Mouse (Mus musculus) C2C12 (cell line): ENCODE measurements around the gene Zdhhc13. TPM values are rescaled to one million over a fixed set of nuclear protein-coding genes. Genes with fewer than 3 reads are reported as not detected.

Experiments used
- H3K27me3 ChIP-seq: one replicate; pipeline ENCODE4 v1.6.1; 2011; ENCODE audit not compliant: control insufficient read depth, insufficient read depth, insufficient read length
- H3K36me3 ChIP-seq: one replicate; pipeline ENCODE4 v1.6.1; 2011; ENCODE audit not compliant: control insufficient read depth, insufficient read depth
- H3K4me3 ChIP-seq: one replicate; pipeline ENCODE4 v1.5.1; 2011; ENCODE audit warnings: mild to moderate bottlenecking, control low read depth; ENCODE audit not compliant: poor library complexity, insufficient read depth, severe bottlenecking
- H3K79me2 ChIP-seq: one replicate; pipeline ENCODE4 v1.6.1; 2011; ENCODE audit not compliant: control insufficient read depth, insufficient read depth
- H3K79me3 ChIP-seq: one replicate; pipeline ENCODE4 v1.6.1; 2011; ENCODE audit warnings: low read depth, control low read depth
- H3ac ChIP-seq: one replicate; pipeline ENCODE3; 2011; ENCODE audit warnings: low read depth; ENCODE audit not compliant: control insufficient read depth, insufficient read length
- CEBPB ChIP-seq: IDR thresholded peaks from one replicate; pipeline ENCODE4 v1.6.1; 2011; ENCODE audit warnings: low read depth, mild to moderate bottlenecking, control low read depth, moderate library complexity
- CTCF ChIP-seq: IDR thresholded peaks from one replicate; pipeline ENCODE4 v1.5.1; 2011; ENCODE audit not compliant: control insufficient read depth, insufficient read depth, insufficient read length
- FOSL1 ChIP-seq: IDR thresholded peaks from one replicate; pipeline ENCODE4 v1.8.0; 2011; ENCODE audit warnings: mild to moderate bottlenecking, low read length; ENCODE audit not compliant: poor library complexity, insufficient read depth, severe bottlenecking
- MAX ChIP-seq: IDR thresholded peaks from one replicate; pipeline ENCODE4 v1.6.1; 2011; ENCODE audit warnings: mild to moderate bottlenecking, control low read depth
- MYOD1 ChIP-seq: IDR thresholded peaks from one replicate; pipeline ENCODE4 v1.6.1; 2011; ENCODE audit warnings: low read depth; ENCODE audit not compliant: control insufficient read depth, insufficient read length
- MYOG ChIP-seq: IDR thresholded peaks from one replicate; pipeline ENCODE4 v1.6.1; 2011; ENCODE audit not compliant: control insufficient read depth, insufficient read length; ENCODE audit errors: extremely low read depth
- USF1 ChIP-seq: IDR thresholded peaks from one replicate; pipeline ENCODE4 v1.6.1; 2011; ENCODE audit warnings: low read depth, mild to moderate bottlenecking, control low read depth, moderate library complexity
- polyA plus RNA-seq: library from polyadenylated mRNA; unstranded; fragments of >200 nt; fragmentation: generic; extraction: Trizol; gene quantifications from one replicate; pipeline ENCODE4 v1.2.1, GENCODE M21; 2012; ENCODE audit warnings: missing spikeins

Gene Zdhhc13
- polyA plus RNA-seq, 1 experiment: 12.2 TPM

DNA sequence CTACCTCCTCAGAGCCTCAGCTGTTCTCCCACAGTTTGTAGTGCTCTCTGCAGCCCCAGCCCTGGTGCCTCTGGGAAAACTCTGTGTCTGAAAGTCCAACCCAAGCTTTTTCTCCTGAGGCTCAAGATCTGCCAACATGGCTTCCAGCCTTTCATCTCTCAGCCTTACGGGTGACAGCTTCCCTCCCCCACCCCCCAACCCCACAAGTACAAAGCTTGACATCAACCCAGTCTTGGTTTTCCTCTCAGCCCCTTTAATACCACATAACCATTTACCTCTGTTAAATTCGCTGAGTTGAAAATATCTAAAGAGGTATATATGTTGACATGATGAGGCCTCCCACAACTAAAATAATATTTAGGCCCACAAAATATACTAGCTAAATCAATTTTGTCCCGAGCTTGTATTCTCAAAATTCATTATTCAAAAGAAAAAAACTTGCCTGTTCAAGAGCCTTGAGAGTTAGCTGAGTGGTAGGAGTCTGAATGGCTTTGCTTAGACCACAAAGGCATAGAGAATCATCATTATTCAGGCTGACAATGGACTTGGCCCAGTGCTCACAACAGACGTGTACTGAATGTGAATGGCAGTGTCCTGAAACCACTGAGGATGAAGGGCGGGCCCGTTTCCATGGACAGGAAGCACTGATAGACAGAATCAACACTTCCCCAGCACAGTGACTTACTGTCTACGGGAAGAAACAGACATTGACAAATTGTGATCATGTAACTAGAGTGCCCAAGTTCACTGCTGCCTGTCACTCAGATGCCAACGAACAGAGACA is 10.9 kb upstream of the Zdhhc13 start:
- H3K79me2 ChIP-seq: no peaks in the 10 kb centered on the region
- TF ChIP-seq FOSL1 (no peak), MYOD1 (no peak), CEBPB (no peak), USF1 (no peak), CTCF (no peak), MYOG (no peak), MAX (no peak)
- H3K79me3 ChIP-seq: no peaks in the 10 kb centered on the region
- H3ac ChIP-seq: no peak overlapping the region
- no peaks in the 10 kb centered on the region for H3K36me3 ChIP-seq
- H3K27me3 ChIP-seq: no peaks in the 10 kb centered on the region
- H3K4me3 ChIP-seq: no peak overlapping the region

GRCm38 (mm10) chr7:48779110-48779509 is 9.7 kb upstream of the Zdhhc13 start:
- no peak for TF ChIP-seq CEBPB
- no peak for TF ChIP-seq MAX
- TF ChIP-seq FOSL1: no peak
- TF ChIP-seq USF1: no peak
- no peak for TF ChIP-seq MYOD1
- TF ChIP-seq CTCF: no peak
- no peak for TF ChIP-seq MYOG
- no peaks in the 10 kb centered on the region for H3K79me2 ChIP-seq
- no peaks in the 10 kb centered on the region for H3K79me3 ChIP-seq
- H3K27me3 ChIP-seq: no peaks in the 10 kb centered on the region
- H3ac ChIP-seq: no peak overlapping the region
- no peaks in the 10 kb centered on the region for H3K36me3 ChIP-seq
- no peak overlapping the region for H3K4me3 ChIP-seq

DNA sequence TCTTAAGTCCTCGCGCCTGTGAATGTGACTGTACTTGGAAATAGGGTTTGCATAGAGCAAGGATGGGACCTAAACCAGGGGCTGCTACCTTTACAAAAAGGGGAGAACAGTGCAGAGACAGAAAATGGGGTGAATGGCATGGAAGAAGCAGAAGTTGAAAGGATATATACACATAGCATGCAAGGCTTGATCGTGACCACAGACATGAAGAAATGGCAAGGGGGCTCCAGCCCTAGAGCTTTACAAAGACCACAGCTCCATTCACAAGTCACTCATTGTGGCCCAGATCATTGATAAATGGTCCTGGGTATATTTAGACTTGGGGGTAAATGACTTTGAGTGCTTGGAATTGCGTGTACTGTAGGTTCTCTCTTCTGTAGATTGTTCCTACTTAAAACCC is 6.4 kb upstream of the Zdhhc13 start:
- no peak overlapping the region for H3ac ChIP-seq
- no peaks in the 10 kb centered on the region for H3K36me3 ChIP-seq
- H3K4me3 ChIP-seq: no peak overlapping the region
- H3K27me3 ChIP-seq: no peaks in the 10 kb centered on the region
- H3K79me3 ChIP-seq: no peaks in the 10 kb centered on the region
- no peaks in the 10 kb centered on the region for H3K79me2 ChIP-seq
- TF ChIP-seq CEBPB (no peak), MYOG (no peak), MAX (no peak), CTCF (no peak), FOSL1 (no peak), USF1 (no peak), MYOD1 (no peak)

DNA sequence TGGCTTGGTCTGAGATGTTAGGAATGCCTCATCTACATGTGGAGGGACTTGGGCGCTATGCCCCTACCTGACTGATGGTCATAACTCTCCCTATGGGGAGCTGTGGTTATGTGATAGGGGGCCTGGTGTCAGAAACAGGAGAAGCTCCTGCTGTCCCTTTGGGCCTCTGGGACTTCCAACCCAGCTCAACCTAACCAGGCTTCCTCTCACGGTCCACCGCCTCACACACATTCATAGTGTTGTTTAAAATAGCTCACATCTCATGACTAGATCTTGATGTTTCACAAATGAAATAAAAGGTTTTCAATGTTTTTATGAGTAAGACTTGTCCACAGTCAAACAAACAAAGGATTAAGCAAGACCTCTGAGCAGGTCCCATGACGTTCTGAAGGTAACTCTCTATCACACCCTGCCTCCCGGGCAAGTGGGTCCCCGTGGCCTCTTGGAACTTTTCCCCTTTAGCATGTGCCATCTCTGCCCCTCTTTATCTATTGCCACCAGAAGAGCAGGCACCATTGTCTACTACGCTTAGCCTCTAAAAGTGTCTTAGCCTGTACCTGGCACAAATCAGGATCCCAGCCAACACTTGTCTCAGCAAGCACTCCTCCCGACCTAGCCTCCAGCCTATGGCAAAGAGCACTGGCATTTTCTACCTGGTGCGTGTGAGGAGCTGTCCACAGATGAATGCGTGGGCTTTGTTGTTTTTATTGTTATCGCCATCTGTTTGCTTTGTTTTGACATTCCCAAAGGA is 3.9 kb upstream of the Zdhhc13 start:
- H3K79me2 ChIP-seq: peaks cover 9% of the 10 kb centered on the region
- H3K27me3 ChIP-seq: no peaks in the 10 kb centered on the region
- TF ChIP-seq CTCF: no peak
- no peak overlapping the region for H3K4me3 ChIP-seq
- peaks cover 4% of the 10 kb centered on the region for H3K79me3 ChIP-seq
- H3K36me3 ChIP-seq: no peaks in the 10 kb centered on the region
- H3ac ChIP-seq: no peak overlapping the region

DNA sequence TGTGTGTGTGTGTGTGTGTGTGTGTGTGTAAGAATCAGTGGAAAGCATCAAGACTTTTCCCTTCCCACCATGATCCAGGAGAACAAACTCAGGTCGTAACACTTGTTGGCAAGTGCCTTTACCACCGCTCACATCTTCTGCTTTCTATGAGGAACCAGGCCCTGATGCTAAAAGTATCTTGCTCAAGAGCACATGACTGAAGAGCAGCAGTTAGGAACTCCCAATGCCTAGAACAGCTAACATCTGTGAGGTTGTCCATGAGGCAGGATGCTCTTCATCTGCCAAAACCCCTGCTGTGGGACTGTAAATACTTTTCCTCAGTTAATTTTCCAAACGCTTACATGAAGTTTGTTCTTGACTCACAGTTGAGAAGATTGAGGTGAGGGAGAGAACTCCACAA is 455 bp upstream of the Zdhhc13 start:
- peaks cover 42% of the 10 kb centered on the region for H3K79me2 ChIP-seq
- no peaks in the 10 kb centered on the region for H3K36me3 ChIP-seq
- no peak overlapping the region for H3ac ChIP-seq
- H3K79me3 ChIP-seq: peaks cover 13% of the 10 kb centered on the region
- no peak overlapping the region for H3K4me3 ChIP-seq
- no peaks in the 10 kb centered on the region for H3K27me3 ChIP-seq
- TF ChIP-seq CEBPB (no peak), USF1 (no peak), FOSL1 (no peak), CTCF (no peak), MAX (no peak), MYOG (no peak)
